Mouse (Mus musculus): ENCODE measurements around the gene Zfp446. TPM values are rescaled to one million over a fixed set of nuclear protein-coding genes. Genes with fewer than 3 reads are reported as not detected.

Zfp446 gene
- polyA plus RNA-seq, 1 experiment from 2014 or later, result 7.8 TPM

DNA sequence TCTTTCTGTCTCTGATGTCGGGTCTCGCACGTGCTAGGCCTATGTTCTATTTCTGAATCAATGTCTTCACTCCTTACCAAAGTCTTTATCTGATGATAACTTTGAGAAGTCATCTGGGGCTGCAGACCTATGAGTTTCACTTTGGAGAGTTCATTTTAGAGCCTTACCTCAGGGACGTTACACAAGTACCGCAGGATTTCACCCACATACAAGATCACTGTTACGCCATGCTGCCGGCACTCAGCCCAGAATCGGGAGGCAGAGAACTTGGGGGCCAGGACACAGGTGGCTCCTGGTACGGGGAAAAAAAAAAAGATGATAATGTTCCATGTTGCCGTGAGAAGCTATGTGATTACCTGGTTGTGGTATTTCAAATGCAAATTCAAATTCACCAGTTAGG is 15.5 kb downstream of the Zfp446 start:
- Histone ChIP-seq H3K9ac (no peak overlapping the region), H3K27me3 (no peaks in the 10 kb centered on the region), H3K36me3 (no peaks in the 10 kb centered on the region), H3K4me2 (no peak overlapping the region), H3K27ac (no peak overlapping the region), H3K9me3 (no peaks in the 10 kb centered on the region), H3K4me1 (no peaks in the 10 kb centered on the region), H3K4me3 (no peak overlapping the region)
- WGBS, result 85% methylated on average over 10 of the region's 10 CpGs
- ATAC-seq (ENCODE audit: insufficient number of reproducible peaks, low FRiP score, low TSS enrichment, low read depth), result no peak

DNA sequence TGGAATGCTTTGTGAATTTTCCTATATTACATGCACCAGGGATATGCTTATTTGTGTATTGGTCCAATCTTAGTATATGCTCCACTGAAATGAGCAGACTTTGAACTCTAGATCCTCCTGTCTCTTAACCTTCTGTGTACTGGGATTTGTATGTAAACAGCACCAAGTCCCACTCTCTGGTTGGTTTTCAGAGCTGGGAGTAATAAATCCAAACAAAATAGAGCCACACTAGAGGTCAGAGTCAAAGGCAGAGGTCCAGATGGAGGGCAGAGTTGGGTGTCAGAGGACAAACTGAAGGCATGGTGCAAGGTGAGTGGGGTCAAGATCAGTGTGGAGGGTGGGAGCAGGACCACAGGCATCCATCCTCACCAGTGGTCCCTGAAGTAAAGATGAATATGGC is 18.2 kb downstream of the Zfp446 start:
- H3K36me3 ChIP-seq, result no peaks in the 10 kb centered on the region
- ATAC-seq (ENCODE audit: insufficient number of reproducible peaks, low FRiP score, low TSS enrichment, low read depth), result no peak

DNA sequence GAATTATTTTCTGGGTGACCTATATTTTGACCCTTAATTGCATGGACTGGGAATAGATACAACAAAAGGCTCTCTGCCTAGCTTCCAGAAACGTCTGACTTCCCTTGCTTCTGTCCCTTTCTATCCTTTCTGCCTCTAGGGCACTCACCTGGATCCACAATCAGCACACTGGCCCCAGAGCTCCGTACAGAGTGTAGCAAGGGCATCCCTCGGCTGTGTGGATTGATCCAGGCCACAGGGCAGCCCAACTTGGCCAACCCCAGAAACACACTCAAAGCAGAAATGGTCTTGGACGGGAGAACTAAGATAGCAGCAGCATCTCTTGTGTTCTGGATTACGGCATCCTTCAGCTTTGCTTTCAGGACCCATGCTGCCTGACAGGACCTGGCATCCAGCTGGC is 19.6 kb downstream of the Zfp446 start:
- H3K4me3 ChIP-seq, result no peak overlapping the region
- no peak overlapping the region for H3K4me2 ChIP-seq
- H3K27ac ChIP-seq, result no peak overlapping the region
- no peaks in the 10 kb centered on the region for H3K27me3 ChIP-seq
- H3K36me3 ChIP-seq, result no peaks in the 10 kb centered on the region
- ATAC-seq (ENCODE audit: insufficient number of reproducible peaks, low FRiP score, low TSS enrichment, low read depth), result no peak
- 59% methylated on average over 5 of the region's 5 CpGs for WGBS
- H3K9me3 ChIP-seq, result no peaks in the 10 kb centered on the region
- no peaks in the 10 kb centered on the region for H3K4me1 ChIP-seq
- no peak overlapping the region for H3K9ac ChIP-seq

More for the DNA sequence above, 18.2 kb downstream of the Zfp446 start:
- Histone ChIP-seq H3K27ac (no peak overlapping the region), H3K9ac (no peak overlapping the region), H3K4me2 (no peak overlapping the region), H3K4me1 (no peaks in the 10 kb centered on the region), H3K4me3 (no peak overlapping the region), H3K27me3 (no peaks in the 10 kb centered on the region), H3K9me3 (no peaks in the 10 kb centered on the region)

DNA sequence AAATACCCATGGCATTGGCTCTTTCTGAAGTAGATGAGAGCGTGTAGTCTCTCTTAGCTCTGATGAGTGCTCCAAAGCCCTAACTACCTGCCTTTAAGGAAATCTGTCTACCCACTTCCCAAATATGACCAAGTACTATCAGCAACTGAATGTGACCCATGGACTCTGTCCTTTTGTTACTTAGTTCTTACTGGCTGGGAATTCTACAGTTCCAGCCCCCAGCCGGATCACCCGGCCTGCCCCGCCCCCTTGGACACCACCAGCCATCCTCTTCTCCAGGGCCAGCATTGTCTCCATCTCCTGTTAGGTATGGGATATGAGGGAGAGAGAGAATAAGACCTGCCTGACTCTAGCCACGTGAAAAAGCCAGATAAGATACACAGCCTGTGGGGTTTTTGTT is 20.4 kb downstream of the Zfp446 start, which contains the start of gene Slc27a5:
Gene Slc27a5 (minus strand): TSS at position 140 of the 400 bp plus-strand sequence.
- Histone ChIP-seq H3K9me3 (no peaks in the 10 kb centered on the region), H3K27ac (no peak within 1 kb of the TSS), H3K27me3 (no peaks in the 10 kb centered on the region), H3K9ac (no peak within 1 kb of the TSS), H3K4me1 (no peaks in the 10 kb centered on the region), H3K4me2 (no peak within 1 kb of the TSS), H3K36me3 (no peaks in the 10 kb centered on the region), H3K4me3 (no peak within 1 kb of the TSS)
- 75% methylated on average over 5 of the region's 5 CpGs for WGBS
- ATAC-seq (ENCODE audit: insufficient number of reproducible peaks, low FRiP score, low TSS enrichment, low read depth), result no peak

DNA sequence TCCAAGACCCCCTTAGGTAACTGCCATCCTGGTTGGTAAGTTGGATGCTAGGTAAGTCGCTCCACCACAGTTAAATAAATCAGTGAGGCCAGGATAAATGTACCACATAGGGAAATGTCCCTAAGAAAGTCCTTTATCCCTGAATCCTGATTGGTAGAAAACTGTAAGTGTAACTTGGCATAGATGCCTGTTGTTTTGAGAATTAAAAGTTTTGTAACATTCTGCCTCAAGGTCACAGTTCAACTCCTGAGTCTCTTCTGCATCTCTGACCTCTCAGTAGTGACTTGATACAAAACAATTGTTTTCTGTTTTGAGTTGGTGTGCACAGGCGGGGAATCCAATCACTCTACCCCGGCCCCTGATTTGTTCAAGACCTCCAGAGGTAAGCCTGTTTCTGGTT is 21.2 kb downstream of the Zfp446 start, which contains the start of gene Trim28:
Gene Trim28 (plus strand): TSS at position 264 of the 400 bp plus-strand sequence.
- no peak for ATAC-seq (ENCODE audit: insufficient number of reproducible peaks, low FRiP score, low TSS enrichment, low read depth)
- Histone ChIP-seq H3K27me3 (no peaks in the 10 kb centered on the region), H3K9ac (no peak within 1 kb of the TSS), H3K4me1 (no peaks in the 10 kb centered on the region), H3K9me3 (no peaks in the 10 kb centered on the region), H3K4me3 (no peak within 1 kb of the TSS), H3K36me3 (peaks cover 2% of the 10 kb centered on the region; the same call in 1 of the 2 replicates), H3K4me2 (no peak within 1 kb of the TSS), H3K27ac (no peak within 1 kb of the TSS)
- 83% methylated on average over 3 of the region's 3 CpGs for WGBS

DNA sequence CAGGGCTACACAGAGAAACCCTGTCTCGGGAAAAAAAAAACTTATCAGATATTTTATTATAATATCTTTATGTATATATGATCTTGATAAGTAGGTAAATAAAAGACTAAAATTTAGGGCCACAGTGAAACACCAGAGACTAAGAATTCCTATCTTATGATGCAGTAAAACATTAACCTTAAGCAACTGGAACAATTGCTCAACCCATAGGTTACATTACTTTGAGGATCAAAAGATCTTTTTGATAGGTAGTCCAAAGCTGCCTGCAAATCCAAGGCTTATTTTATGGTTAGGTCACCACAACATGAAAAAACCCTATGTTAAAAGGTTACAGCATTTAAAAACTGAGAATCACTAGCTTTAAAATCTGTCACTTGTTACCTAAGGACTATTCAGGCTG is 23.9 kb downstream of the Zfp446 start:
- Histone ChIP-seq H3K9ac (no peak overlapping the region), H3K36me3 (peaks cover 25% of the 10 kb centered on the region), H3K4me1 (0 out of 2 replicates have a peak, but pooled peaks cover 3% of the 10 kb centered on the region), H3K4me2 (no peak overlapping the region), H3K27ac (no peak overlapping the region), H3K4me3 (no peak overlapping the region), H3K9me3 (no peaks in the 10 kb centered on the region), H3K27me3 (no peaks in the 10 kb centered on the region)
- 70% methylated on average over 1 of the region's 1 CpGs for WGBS
- no peak for ATAC-seq (ENCODE audit: insufficient number of reproducible peaks, low FRiP score, low TSS enrichment, low read depth)

DNA sequence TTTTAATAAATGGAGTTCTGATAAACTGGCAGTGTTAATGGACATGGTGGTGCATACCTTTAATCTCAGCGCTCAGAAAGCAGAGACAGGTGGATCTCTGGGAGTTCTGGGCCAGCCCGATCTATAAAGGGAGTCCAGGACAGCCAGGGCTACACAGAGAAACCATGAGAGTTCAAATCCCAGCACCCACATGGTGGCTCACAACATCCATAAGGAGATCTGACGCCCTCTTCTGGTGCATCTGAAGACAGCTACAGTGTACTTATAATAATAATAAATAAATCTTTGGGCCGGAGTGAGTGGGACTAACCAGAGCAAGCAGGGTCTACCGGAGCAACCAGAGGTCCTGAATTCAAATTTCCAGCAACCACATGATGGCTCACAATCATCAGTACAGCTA is 25.7 kb downstream of the Zfp446 start:
- H3K9me3 ChIP-seq, result no peaks in the 10 kb centered on the region

DNA sequence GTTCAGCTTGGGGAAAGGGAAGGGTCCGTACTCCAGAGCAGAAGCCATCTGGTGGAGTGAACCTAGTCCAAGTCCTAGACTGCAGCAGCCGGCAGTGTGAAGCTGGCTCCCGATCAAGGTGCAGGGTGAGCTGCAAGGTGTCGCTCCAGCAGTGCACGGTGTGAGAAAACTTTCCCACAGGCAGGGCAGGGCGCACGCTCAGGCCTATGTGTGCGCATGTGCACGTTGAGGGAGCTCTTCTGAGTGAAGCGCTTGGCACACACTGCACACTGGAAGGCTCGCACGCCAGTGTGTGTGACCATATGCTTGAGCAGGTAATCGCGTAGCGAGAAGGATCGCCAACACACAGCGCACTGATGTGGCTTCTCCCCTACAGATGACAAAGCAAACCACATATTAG is 28.4 kb downstream of the Zfp446 start:
- Histone ChIP-seq H3K9me3 (no peaks in the 10 kb centered on the region), H3K4me3 (no peak overlapping the region), H3K9ac (no peak overlapping the region), H3K27ac (no peak overlapping the region), H3K36me3 (peaks cover 42% of the 10 kb centered on the region), H3K4me2 (no peak overlapping the region), H3K4me1 (peaks cover 33% of the 10 kb centered on the region), H3K27me3 (no peaks in the 10 kb centered on the region)
- no peak for ATAC-seq (ENCODE audit: insufficient number of reproducible peaks, low FRiP score, low TSS enrichment, low read depth)
- WGBS, result 82% methylated on average over 17 of the region's 17 CpGs

More for the DNA sequence above, 25.7 kb downstream of the Zfp446 start:
- no peak for ATAC-seq (ENCODE audit: insufficient number of reproducible peaks, low FRiP score, low TSS enrichment, low read depth)
- peaks cover 20% of the 10 kb centered on the region for H3K4me1 ChIP-seq
- H3K9ac ChIP-seq, result no peak overlapping the region
- WGBS, result 78% methylated on average over 5 of the region's 5 CpGs
- no peak overlapping the region for H3K4me3 ChIP-seq
- H3K36me3 ChIP-seq, result peaks cover 42% of the 10 kb centered on the region
- H3K27ac ChIP-seq, result no peak overlapping the region
- H3K27me3 ChIP-seq, result no peaks in the 10 kb centered on the region
- H3K4me2 ChIP-seq, result no peak overlapping the region

DNA sequence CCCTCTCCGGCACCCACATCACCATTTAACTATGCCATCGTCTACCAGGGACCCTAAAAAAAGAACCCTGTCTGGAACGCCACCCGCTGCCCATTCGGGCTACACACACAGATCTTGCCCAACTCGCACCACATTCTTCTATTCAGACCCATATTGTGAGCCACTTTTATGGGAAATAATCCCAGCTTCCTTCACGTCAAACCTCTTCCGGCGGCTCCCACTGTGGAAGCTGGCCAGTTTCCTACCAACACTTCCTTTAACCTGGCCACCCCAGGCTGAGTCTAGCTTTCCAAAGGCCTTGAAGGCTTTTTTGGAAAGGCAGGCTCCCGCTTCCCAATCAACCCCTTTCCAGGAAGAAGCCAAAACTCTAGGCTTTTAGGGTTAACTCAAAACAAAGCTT is 28.9 kb downstream of the Zfp446 start:
- no peak overlapping the region for H3K4me3 ChIP-seq

DNA sequence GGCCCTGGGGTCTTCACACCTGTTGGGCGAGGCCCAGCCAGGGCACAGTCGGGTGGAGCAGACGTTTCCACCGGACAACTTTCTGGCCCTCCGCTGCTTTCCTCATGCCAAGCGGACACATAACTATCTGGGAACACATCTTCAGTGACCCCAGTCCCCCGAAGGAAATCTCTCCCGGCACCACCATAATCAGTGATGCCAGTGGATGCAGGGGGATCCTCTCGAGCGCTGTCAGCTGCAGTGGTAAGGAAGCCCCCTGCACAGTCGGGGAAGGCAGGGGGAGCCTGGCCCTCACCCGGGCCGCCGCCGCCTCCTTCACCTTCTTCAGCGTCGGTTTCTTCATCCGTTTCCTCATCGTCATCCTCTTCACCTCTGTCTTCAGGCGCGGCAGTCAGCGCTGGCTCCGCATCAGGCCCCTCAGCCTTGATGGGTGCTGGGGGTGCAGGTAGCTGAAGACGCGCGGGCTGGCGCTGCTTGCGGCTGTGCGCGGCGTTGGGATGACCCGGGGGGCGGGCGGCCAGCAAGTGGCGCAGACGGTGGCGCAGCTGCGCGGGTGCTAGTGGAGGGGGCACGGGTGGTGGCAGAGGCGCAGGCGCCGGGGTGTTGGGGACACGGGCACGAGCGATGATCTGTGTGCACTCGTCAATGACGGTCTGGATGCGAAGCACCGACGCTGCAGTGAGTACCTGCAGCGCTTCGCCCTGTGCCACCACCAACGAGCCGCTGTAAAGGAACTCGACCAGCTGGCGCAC is 29.9 kb downstream of the Zfp446 start:
- H3K27me3 ChIP-seq, result no peaks in the 10 kb centered on the region
- H3K4me2 ChIP-seq, result no peak overlapping the region; the same call in 1 of the 2 replicates
- H3K4me3 ChIP-seq, result no peak overlapping the region
- no peak for ATAC-seq (ENCODE audit: insufficient number of reproducible peaks, low FRiP score, low TSS enrichment, low read depth)
- 47% methylated on average over 57 of the region's 57 CpGs for WGBS
- peaks cover 42% of the 10 kb centered on the region for H3K36me3 ChIP-seq
- H3K9me3 ChIP-seq, result no peaks in the 10 kb centered on the region
- 0 out of 2 replicates have a peak overlapping the region, but pooled peaks have one; percentile 0 for H3K9ac ChIP-seq
- no peak overlapping the region for H3K27ac ChIP-seq
- peaks cover 33% of the 10 kb centered on the region for H3K4me1 ChIP-seq

More for the DNA sequence above, 28.9 kb downstream of the Zfp446 start:
- Histone ChIP-seq H3K9me3 (no peaks in the 10 kb centered on the region), H3K4me1 (peaks cover 33% of the 10 kb centered on the region), H3K36me3 (peaks cover 42% of the 10 kb centered on the region), H3K4me2 (no peak overlapping the region), H3K27me3 (no peaks in the 10 kb centered on the region), H3K27ac (0 out of 2 replicates have a peak overlapping the region, but pooled peaks have one; percentile 11), H3K9ac (no peak overlapping the region)
- ATAC-seq (ENCODE audit: insufficient number of reproducible peaks, low FRiP score, low TSS enrichment, low read depth), result no peak
- 74% methylated on average over 10 of the region's 10 CpGs for WGBS

DNA sequence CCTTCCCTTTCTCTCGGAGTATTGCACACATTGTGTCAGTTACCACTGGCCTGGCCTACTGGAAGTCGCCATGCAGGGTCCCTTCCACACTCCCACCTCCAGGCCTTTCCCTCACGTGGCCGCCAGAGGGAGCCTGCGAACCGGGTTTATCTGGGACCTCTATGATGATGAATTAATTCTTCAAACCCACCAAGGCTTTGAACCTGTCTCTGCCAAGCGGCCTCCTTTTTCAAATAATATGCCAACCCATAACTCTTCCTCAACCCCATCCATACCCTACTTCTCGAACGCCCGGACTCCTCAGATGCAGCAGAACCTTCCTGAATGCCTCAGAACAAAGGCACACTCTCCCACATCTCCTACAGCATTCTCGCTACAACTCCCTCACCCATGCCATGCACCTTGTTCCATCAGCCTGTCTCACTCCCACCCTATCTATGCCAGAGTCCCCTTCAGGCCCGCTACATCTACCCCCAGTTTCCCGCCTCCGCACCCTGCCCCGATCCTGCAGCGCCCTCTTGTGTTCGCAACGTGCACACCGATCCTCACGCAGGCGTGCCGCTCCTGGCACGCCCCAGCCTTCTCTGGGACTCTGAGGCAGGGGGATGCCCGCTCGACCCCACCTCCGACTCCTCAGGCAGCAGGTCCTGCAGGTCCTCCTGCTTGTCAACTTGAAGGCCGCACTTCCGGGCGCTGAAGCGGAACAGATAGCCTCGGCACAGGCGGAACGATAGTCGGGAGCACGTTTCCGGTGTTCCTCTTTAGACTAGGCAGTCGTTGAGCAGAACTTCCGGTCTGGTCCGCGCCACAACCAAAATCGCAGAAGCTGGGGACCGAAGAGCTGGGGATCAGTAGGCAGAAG is 31.7 kb downstream of the Zfp446 start:
- peak overlapping the region; percentile 66 for H3K4me2 ChIP-seq
- peak overlapping the region; percentile 76 for H3K4me3 ChIP-seq
- H3K4me1 ChIP-seq, result peaks cover 33% of the 10 kb centered on the region
- H3K27me3 ChIP-seq, result no peaks in the 10 kb centered on the region
- peak; percentile 86 for ATAC-seq (ENCODE audit: insufficient number of reproducible peaks, low FRiP score, low TSS enrichment, low read depth)
- WGBS, result under 1% methylated on average over 42 of the region's 42 CpGs
- H3K27ac ChIP-seq, result peak overlapping the region; percentile 98
- H3K9ac ChIP-seq, result peak overlapping the region; percentile 90
- H3K36me3 ChIP-seq, result peaks cover 35% of the 10 kb centered on the region
- no peaks in the 10 kb centered on the region for H3K9me3 ChIP-seq

Measured in limb, embryonic 15.5 days (tissue).